Mouse (Mus musculus) E14TG2a.4 (cell line): ENCODE measurements at regions not wholly inside any gene's neighbourhood (a gene's known extent, or its start where the extent isn't known, plus 50 kb on each side); places are given as distances from the start of the nearest gene placed in this dataset.

Experiments
- CTCF ChIP-seq: conservative IDR thresholded peaks from 2 replicates; pipeline ENCODE4 v1.5.1; 2014; ENCODE audit warnings: low read length
- NANOG ChIP-seq: IDR thresholded peaks from 2 replicates; pipeline ENCODE4 v1.6.1; 2014; ENCODE audit warnings: borderline replicate concordance, low read length, mixed read lengths
- POU5F1 ChIP-seq: IDR thresholded peaks from 2 replicates; pipeline ENCODE4 v1.6.1; 2014; ENCODE audit warnings: low read length, borderline replicate concordance

- no peak for TF ChIP-seq CTCF
- no peak for TF ChIP-seq POU5F1
- no peak for TF ChIP-seq NANOG
These were observed 350.2 kb upstream of the Rack1 start for GRCm38 (mm10) chr11:48449883-48450282.
